Mouse (Mus musculus) left cerebral cortex, postnatal 10 days (tissue): ENCODE results near the gene Plppr3. TPM values are rescaled to one million over a fixed set of nuclear protein-coding genes. Genes with fewer than 3 reads are reported as not detected.

ENCODE experiments used
- microRNA-seq: library from miRNA; unstranded; fragments of <30 nt; microRNA quantifications from one replicate; pipeline ENCODE4 v1.2.0, GENCODE M21; 2022
- total RNA-seq, 2 experiments: library from RNA; stranded (reverse); gene quantifications; 2 replicates each; pipeline ENCODE4 v1.2.3; 2021

Gene Plppr3
- total RNA-seq, 2 experiments from 2014 or later: 135 to 142 TPM

Small RNA genes within 50 kb of the gene (microRNA-seq; reads per million reads assigned to microRNA genes)
- gene Mir6910: not detected

Other genes with a start within 250 kb of the Plppr3 start
- gene Shc2, start 236.7 kb downstream of the Plppr3 start, total RNA-seq: 10 to 100 TPM; 47.1 to 50.7 TPM
- under 1 TPM; 0.39 to 0.73 TPM for gene Odf3l2, start 228.9 kb downstream of the Plppr3 start, total RNA-seq
- under 1 TPM; 0.47 to 0.49 TPM for gene Madcam1, start 210.1 kb downstream of the Plppr3 start, total RNA-seq
- 10 to 100 TPM; 69.6 to 72.6 TPM for gene Tpgs1, start 205.3 kb downstream of the Plppr3 start, total RNA-seq
- gene Cdc34, start 192.4 kb downstream of the Plppr3 start, total RNA-seq: 10 to 100 TPM; 64.9 to 66.8 TPM
- gene Gzmm, start 185.6 kb downstream of the Plppr3 start, total RNA-seq: 1 to 10 TPM; 1.2 to 1.5 TPM
- 100 to 1,000 TPM; 697 to 706 TPM for gene Bsg, start 170.1 kb downstream of the Plppr3 start, total RNA-seq
- gene Hcn2, start 158.0 kb downstream of the Plppr3 start, total RNA-seq: 10 to 100 TPM; 75.5 to 80.0 TPM
- 10 to 100 TPM; 40.1 to 43.7 TPM for gene Polrmt, start 128.1 kb downstream of the Plppr3 start, total RNA-seq
- 1 to 10 TPM; 1.9 to 3.0 TPM for gene Fgf22, start 119.6 kb downstream of the Plppr3 start, total RNA-seq
- 10 to 100 TPM; 90.7 to 95.8 TPM for gene Rnf126, start 107.7 kb downstream of the Plppr3 start, total RNA-seq
- 1 to 10 TPM; 1.7 to 2.6 TPM for gene Fstl3, start 97.4 kb downstream of the Plppr3 start, total RNA-seq
- under 1 TPM; 0.32 to 0.54 TPM for gene Prss57, start 83.7 kb downstream of the Plppr3 start, total RNA-seq
- gene Palm, start 81.1 kb downstream of the Plppr3 start, total RNA-seq: 100 to 1,000 TPM; 430 to 432 TPM
- under 1 TPM; 0.30 to 0.51 TPM for gene Misp, start 53.6 kb downstream of the Plppr3 start, total RNA-seq
- 10 to 100 TPM; 58.2 to 62.2 TPM for gene Ptbp1, start 20.2 kb downstream of the Plppr3 start, total RNA-seq
- 1 to 10 TPM; 4.5 to 5.2 TPM for gene Prtn3, start 158 bp downstream of the Plppr3 start, total RNA-seq
- gene Elane, start 11.6 kb upstream of the Plppr3 start, total RNA-seq: not detected
- gene Cfd, start 16.2 kb upstream of the Plppr3 start, total RNA-seq: not detected
- 10 to 100 TPM; 55.4 to 61.9 TPM for gene Med16, start 34.3 kb upstream of the Plppr3 start, total RNA-seq
- gene Gm26602, start 36.2 kb upstream of the Plppr3 start, total RNA-seq: not detected
- gene Kiss1r, start 42.3 kb upstream of the Plppr3 start, total RNA-seq: 1 to 10 TPM; 6.8 to 8.4 TPM
- 100 to 1,000 TPM; 389 to 406 TPM for gene R3hdm4, start 46.6 kb upstream of the Plppr3 start, total RNA-seq
- 1 to 10 TPM; 6.0 to 7.1 TPM for gene Arid3a, start 52.4 kb upstream of the Plppr3 start, total RNA-seq
- gene Wdr18, start 85.5 kb upstream of the Plppr3 start, total RNA-seq: 10 to 100 TPM; 46.2 to 49.9 TPM
- gene Grin3b, start 96.1 kb upstream of the Plppr3 start, total RNA-seq: under 1 TPM; 0.24 to 0.28 TPM
- gene Tmem259, start 109.7 kb upstream of the Plppr3 start, total RNA-seq: 100 to 1,000 TPM; 136 TPM
- 10 to 100 TPM in 1 of 2 experiments, 1 to 10 TPM in 1; 8.9 to 12.4 TPM for gene Cnn2, start 114.0 kb upstream of the Plppr3 start, total RNA-seq
- gene Abca7, start 121.9 kb upstream of the Plppr3 start, total RNA-seq: 1 to 10 TPM; 8.5 to 9.8 TPM
- 1 to 10 TPM; 3.3 to 4.5 TPM for gene Arhgap45, start 142.0 kb upstream of the Plppr3 start, total RNA-seq
- gene Polr2e, start 165.2 kb upstream of the Plppr3 start, total RNA-seq: 10 to 100 TPM; 64.1 to 66.0 TPM
- 100 to 1,000 TPM; 436 to 469 TPM for gene Gpx4, start 172.5 kb upstream of the Plppr3 start, total RNA-seq
- 10 to 100 TPM; 20.4 to 21.2 TPM for gene Sbno2, start 230.9 kb upstream of the Plppr3 start, total RNA-seq
- gene Stk11, start 241.2 kb upstream of the Plppr3 start, total RNA-seq: 10 to 100 TPM; 81.6 to 93.4 TPM